Mouse (Mus musculus) heart, adult 2 months (tissue): ENCODE data around the gene Rarres2.

Source experiments
- CTCF ChIP-seq: fragments of 200-600 bp; IDR thresholded peaks from 2 replicates; pipeline ENCODE4 v1.8.1; 2022; ENCODE audit warnings: antibody characterized with exemption, mild to moderate bottlenecking, moderate library complexity
- EP300 ChIP-seq: fragments of 200-500 bp; IDR thresholded peaks from 2 replicates; pipeline ENCODE4 v1.6.1; 2011; ENCODE audit warnings: low read depth, low read length, control low read depth; ENCODE audit not compliant: insufficient read depth
- POLR2A ChIP-seq: fragments of 200-500 bp; IDR thresholded peaks from 2 replicates; pipeline ENCODE4 v1.6.1; 2011; ENCODE audit warnings: mild to moderate bottlenecking, low read depth, low read length, control low read depth; ENCODE audit not compliant: insufficient read depth

DNA sequence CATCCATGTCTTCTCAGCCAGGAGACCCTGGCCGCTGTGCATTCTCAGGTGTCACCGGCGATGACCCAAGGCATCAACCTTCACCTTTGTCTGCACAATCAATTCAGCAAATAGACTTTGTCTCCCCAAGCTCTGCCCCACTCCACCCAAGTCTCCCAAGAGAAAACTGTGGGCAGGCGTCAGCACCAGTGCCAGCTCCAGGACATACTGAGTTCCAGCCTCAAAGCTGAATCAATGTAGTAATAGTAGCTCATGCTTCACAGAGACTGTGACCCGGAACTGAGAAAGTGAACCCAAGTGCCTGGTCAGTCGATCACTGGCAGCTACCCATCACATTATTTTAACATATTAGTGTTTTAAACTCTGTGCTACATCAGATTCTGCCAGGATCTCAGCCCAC, 24.3 kb downstream of the Rarres2 start:
- TF ChIP-seq POLR2A, result no peak
- TF ChIP-seq EP300, result no peak
- TF ChIP-seq CTCF, result no peak
